10 mouse cellular contexts compared by ENCODE assay signal in genomic region chr19:24312556-24313342, GRCm38 (mm10). TPM values are rescaled to one million over a fixed set of nuclear protein-coding genes. Genes with fewer than 3 reads are reported as not detected.
A peak's percentile ranks its signal among the peaks of the same experiment; 100 is the strongest.
DNase-seq lines count a peak whose midpoint lies in the region; ATAC-seq lines count a peak whose summit lies in the region.
"Had no signal": no experiment of that assay in that cellular context is flagged by ENCODE, and none has a peak within 500 bp of the region (broad histone marks: within the 10 kb centered on the region; RNA-seq: fewer than 3 reads in every experiment).

No protein-coding gene starts in this region.

- WGBS in neural tube, embryonic 14.5 days, result 25% methylated on average over 12 of the region's 12 CpGs
- WGBS in neural tube, embryonic 15.5 days, result 27% methylated on average over 12 of the region's 12 CpGs
- WGBS in hindbrain, embryonic 12.5 days, result 39% methylated on average over 12 of the region's 12 CpGs

- H3K4me3 ChIP-seq in neural tube, embryonic 14.5 days (ENCODE audit: low read depth, low read length), result no peak overlapping the region
- H3K4me3 ChIP-seq in neural tube, embryonic 15.5 days (replicated peaks), result no peak overlapping the region
- H3K4me3 ChIP-seq in hindbrain, embryonic 12.5 days, result no peak overlapping the region

- no peak for ATAC-seq in neural tube, embryonic 14.5 days (ENCODE audit: low read depth)
- ATAC-seq in neural tube, embryonic 15.5 days (ENCODE audit: low FRiP score), result no peak
- ATAC-seq in hindbrain, embryonic 12.5 days (ENCODE audit: low FRiP score), result peak; percentile 80

- H3K9ac ChIP-seq in neural tube, embryonic 14.5 days (replicated peaks; ENCODE audit: low read depth, low read length), result no peak overlapping the region
- no peak overlapping the region for H3K9ac ChIP-seq in neural tube, embryonic 15.5 days (replicated peaks)
- H3K9ac ChIP-seq in hindbrain, embryonic 12.5 days, result no peak overlapping the region

- H3K4me1 ChIP-seq in neural tube, embryonic 14.5 days (ENCODE audit: control insufficient read depth, insufficient read depth, low read length), result peaks cover 10% of the 10 kb centered on the region
- H3K4me1 ChIP-seq in neural tube, embryonic 15.5 days, result peaks cover 20% of the 10 kb centered on the region
- H3K4me1 ChIP-seq in hindbrain, embryonic 12.5 days, result peaks cover 20% of the 10 kb centered on the region

- no peaks in the 10 kb centered on the region for H3K9me3 ChIP-seq in neural tube, embryonic 14.5 days (ENCODE audit: control insufficient read depth, low read length)
- H3K9me3 ChIP-seq in neural tube, embryonic 15.5 days (replicated peaks), result no peaks in the 10 kb centered on the region
- H3K9me3 ChIP-seq in hindbrain, embryonic 12.5 days (replicated peaks), result no peaks in the 10 kb centered on the region

- no peak overlapping the region for H3K4me2 ChIP-seq in neural tube, embryonic 14.5 days (ENCODE audit: low read depth, low read length)
- no peak overlapping the region for H3K4me2 ChIP-seq in neural tube, embryonic 15.5 days
- no peak overlapping the region for H3K4me2 ChIP-seq in hindbrain, embryonic 12.5 days (replicated peaks)

- DNase-seq in cerebellum, postnatal 36 days, result peak; percentile 39 to 54
- DNase-seq in retina, postnatal 1 day, result peak; percentile 97
- no peak for DNase-seq in lung, postnatal 25 days (ENCODE audit: low spot score)
- no peak for DNase-seq in left cerebral cortex, postnatal 25 days (ENCODE audit: low spot score in 2 of 2)
- DNase-seq in layer of hippocampus, adult 18-20 months (ENCODE audit: low spot score in 2 of 2), result no peak
- DNase-seq: lung, postnatal 36 days had no signal

- 0 out of 2 replicates have a peak overlapping the region, but pooled peaks have one; percentile 18 for H3K27ac ChIP-seq in neural tube, embryonic 14.5 days (ENCODE audit: low read depth, low read length)
- no peak overlapping the region for H3K27ac ChIP-seq in neural tube, embryonic 15.5 days (replicated peaks)
- no peak overlapping the region for H3K27ac ChIP-seq in hindbrain, embryonic 12.5 days
- H3K27ac ChIP-seq: kidney, postnatal 0 days had no signal

- H3K36me3 ChIP-seq in neural tube, embryonic 14.5 days (ENCODE audit: control insufficient read depth, insufficient read depth, low read length), result no peaks in the 10 kb centered on the region
- H3K36me3 ChIP-seq in neural tube, embryonic 15.5 days, result no peaks in the 10 kb centered on the region
- H3K36me3 ChIP-seq in hindbrain, embryonic 12.5 days, result no peaks in the 10 kb centered on the region

- intact Hi-C loops in left cerebral cortex, postnatal 25 days (cut with DNase I), result no loop called here

- H3K27me3 ChIP-seq in neural tube, embryonic 14.5 days (ENCODE audit: control insufficient read depth, insufficient read depth, low read length), result no peaks in the 10 kb centered on the region
- H3K27me3 ChIP-seq in neural tube, embryonic 15.5 days (replicated peaks), result no peaks in the 10 kb centered on the region
- no peaks in the 10 kb centered on the region for H3K27me3 ChIP-seq in hindbrain, embryonic 12.5 days

RNA-seq across cellular contexts. Expression of gene Fxn, which starts 32.3 kb away (rescaled TPM):
- 37.1 and 38.4 TPM in 2 replicates for polyA plus RNA-seq in neural tube, embryonic 14.5 days (2014; fragmentation: Nextera tagmentation; extraction: Ambion mirVana)
- 42.4 and 45.2 TPM in 2 replicates for polyA plus RNA-seq in neural tube, embryonic 15.5 days (2015; fragmentation: Nextera tagmentation; extraction: Ambion mirVana)
- 36.3 and 44.6 TPM in 2 replicates for polyA plus RNA-seq in hindbrain, embryonic 12.5 days (2016; fragmentation: Nextera tagmentation; extraction: Ambion mirVana)
- total RNA-seq in left cerebral cortex, postnatal 25 days (2021), result 1 to 10 TPM; 6.9 to 7.4 TPM
- 1 to 10 TPM; 6.9 to 9.5 TPM for total RNA-seq in layer of hippocampus, adult 18-20 months (2021)

Comparison
In these comparisons a context has a peak if more than half of its experiments do, and no peak if none do; other contexts are left out.
1. DNase-seq: peak in cerebellum, postnatal 36 days (2 of 2) and retina, postnatal 1 day (single experiment); none in lung, postnatal 25 days (single experiment), left cerebral cortex, postnatal 25 days (0 of 2) and layer of hippocampus, adult 18-20 months (0 of 2).